Mouse (Mus musculus) forebrain, embryonic 16.5 days (tissue): Measurements from ENCODE around the gene Frmpd4. TPM values are rescaled to one million over a fixed set of nuclear protein-coding genes. Genes with fewer than 3 reads are reported as not detected.

Source experiments
- ATAC-seq: fragments of 200-750 bp; cut with Nextera tagmentation; 2 replicates; pipeline ENCODE4 v1.8.0; 2017; ENCODE audit warnings: mild to moderate bottlenecking, moderate library complexity
- H3K27ac ChIP-seq: fragments of 300-500 bp; sonication (generic); 2 replicates; pipeline ENCODE4 v1.5.1; 2014; ENCODE audit warnings: low read length, control low read depth
- H3K27me3 ChIP-seq: fragments of 300-500 bp; sonication (generic); replicated peaks from 2 replicates; pipeline ENCODE4 v1.6.1; 2014; ENCODE audit warnings: low read length; ENCODE audit not compliant: control insufficient read depth, insufficient read depth
- H3K36me3 ChIP-seq: fragments of 300-500 bp; sonication (generic); 2 replicates; pipeline ENCODE4 v1.6.1; 2014; ENCODE audit not compliant: control insufficient read depth, insufficient read depth
- H3K4me1 ChIP-seq: fragments of 300-500 bp; sonication (generic); replicated peaks from 2 replicates; pipeline ENCODE4 v1.6.1; 2014; ENCODE audit warnings: low read length; ENCODE audit not compliant: control insufficient read depth, insufficient read depth
- H3K4me2 ChIP-seq: fragments of 300-500 bp; sonication (generic); 2 replicates; pipeline ENCODE4 v1.6.1; 2014; ENCODE audit warnings: mild to moderate bottlenecking, low read length, control low read depth
- H3K4me3 ChIP-seq: fragments of 300-500 bp; sonication (generic); replicated peaks from 2 replicates; pipeline ENCODE4 v1.5.1; 2014; ENCODE audit warnings: mild to moderate bottlenecking, low read length, control low read depth
- H3K9ac ChIP-seq: fragments of 300-500 bp; sonication (generic); replicated peaks from 2 replicates; pipeline ENCODE4 v1.6.1; 2014; ENCODE audit warnings: low read depth, low read length, control low read depth
- H3K9me3 ChIP-seq: fragments of 300-500 bp; sonication (generic); 2 replicates; pipeline ENCODE4 v1.6.1; 2016; ENCODE audit warnings: low read length; ENCODE audit not compliant: control insufficient read depth
- WGBS: fragments of 180-500 bp; shearing (Covaris S2); extraction: QIAGEN DNeasy Blood & Tissue Kit; methylation state at CpG from one replicate; pipeline ENCODE4 v1.1.7; 2014; 5-methylcytosine and 5-hydroxymethylcytosine counted together
- polyA plus RNA-seq: library from polyadenylated mRNA; unstranded; fragments of >200 nt; fragmentation: Nextera tagmentation; extraction: Ambion mirVana; gene quantifications from 2 replicates; pipeline ENCODE4 v1.2.1, GENCODE M21; 2015

Gene Frmpd4
- polyA plus RNA-seq, 1 experiment from 2014 or later: 1.1 TPM

- WGBS: 69% methylated on average over 4 of the region's 4 CpGs
- ATAC-seq: no peak
- Histone ChIP-seq H3K9ac (no peak overlapping the region), H3K9me3 (no peaks in the 10 kb centered on the region), H3K4me2 (no peak overlapping the region), H3K4me3 (no peak overlapping the region), H3K36me3 (no peaks in the 10 kb centered on the region), H3K27ac (no peak overlapping the region), H3K27me3 (no peaks in the 10 kb centered on the region; the same call in 1 of the 2 replicates), H3K4me1 (no peaks in the 10 kb centered on the region)
These were observed 556.4 kb downstream of the Frmpd4 start for GRCm38 (mm10) chrX:168020574-168021145.

- H3K4me3 ChIP-seq: no peak overlapping the region
- peak; percentile 86 for ATAC-seq
- H3K9ac ChIP-seq: no peak overlapping the region
- H3K9me3 ChIP-seq: no peaks in the 10 kb centered on the region
- no peaks in the 10 kb centered on the region for H3K36me3 ChIP-seq
- no peaks in the 10 kb centered on the region for H3K4me1 ChIP-seq
- H3K27ac ChIP-seq: no peak overlapping the region
- no peak overlapping the region for H3K4me2 ChIP-seq
- no peaks in the 10 kb centered on the region; the same call in 1 of the 2 replicates for H3K27me3 ChIP-seq
- 50% methylated on average over 3 of the region's 3 CpGs for WGBS
These were observed 559.2 kb downstream of the Frmpd4 start for GRCm38 (mm10) chrX:168017792-168018191.

- Histone ChIP-seq H3K27ac (no peak overlapping the region), H3K4me3 (no peak overlapping the region), H3K9ac (no peak overlapping the region), H3K4me1 (no peaks in the 10 kb centered on the region), H3K4me2 (no peak overlapping the region), H3K27me3 (peaks cover 4% of the 10 kb centered on the region; the same call in 1 of the 2 replicates), H3K9me3 (no peaks in the 10 kb centered on the region), H3K36me3 (no peaks in the 10 kb centered on the region)
- no peak for ATAC-seq
These were observed 592.2 kb downstream of the Frmpd4 start for GRCm38 (mm10) chrX:167984835-167985234.

GRCm38 (mm10) chrX:167951207-167951606, 625.8 kb downstream of the Frmpd4 start:
- Histone ChIP-seq H3K9ac (no peak overlapping the region), H3K9me3 (no peaks in the 10 kb centered on the region), H3K4me1 (no peaks in the 10 kb centered on the region), H3K27me3 (no peaks in the 10 kb centered on the region), H3K4me2 (no peak overlapping the region), H3K27ac (no peak overlapping the region), H3K4me3 (no peak overlapping the region), H3K36me3 (no peaks in the 10 kb centered on the region)
- 79% methylated on average over 2 of the region's 2 CpGs for WGBS
- no peak for ATAC-seq

GRCm38 (mm10) chrX:167909483-167909882, 667.5 kb downstream of the Frmpd4 start:
- Histone ChIP-seq H3K27ac (no peak overlapping the region), H3K36me3 (no peaks in the 10 kb centered on the region), H3K9me3 (no peaks in the 10 kb centered on the region), H3K9ac (no peak overlapping the region), H3K4me2 (no peak overlapping the region), H3K4me3 (no peak overlapping the region), H3K27me3 (no peaks in the 10 kb centered on the region), H3K4me1 (no peaks in the 10 kb centered on the region)
- no peak for ATAC-seq

GRCm38 (mm10) chrX:167901046-167901445, 676.0 kb downstream of the Frmpd4 start:
- Histone ChIP-seq H3K4me3 (no peak overlapping the region), H3K36me3 (no peaks in the 10 kb centered on the region), H3K4me2 (no peak overlapping the region), H3K9ac (no peak overlapping the region), H3K27me3 (no peaks in the 10 kb centered on the region), H3K9me3 (no peaks in the 10 kb centered on the region), H3K27ac (no peak overlapping the region), H3K4me1 (no peaks in the 10 kb centered on the region)
- no peak for ATAC-seq
- WGBS: 84% methylated on average over 3 of the region's 3 CpGs

- H3K4me1 ChIP-seq: no peaks in the 10 kb centered on the region
- no peaks in the 10 kb centered on the region for H3K36me3 ChIP-seq
- H3K4me2 ChIP-seq: no peak overlapping the region
- no peaks in the 10 kb centered on the region; the same call in 1 of the 2 replicates for H3K27me3 ChIP-seq
- WGBS: 46% methylated on average over 5 of the region's 5 CpGs
- no peak for ATAC-seq
- no peak overlapping the region for H3K4me3 ChIP-seq
- H3K27ac ChIP-seq: no peak overlapping the region
- no peak overlapping the region for H3K9ac ChIP-seq
- no peaks in the 10 kb centered on the region for H3K9me3 ChIP-seq
These were observed 722.2 kb downstream of the Frmpd4 start for GRCm38 (mm10) chrX:167854821-167855220.

GRCm38 (mm10) chrX:167832543-167832942, 744.5 kb downstream of the Frmpd4 start:
- no peak overlapping the region for H3K4me2 ChIP-seq
- no peak overlapping the region for H3K27ac ChIP-seq
- no peaks in the 10 kb centered on the region; the same call in 1 of the 2 replicates for H3K27me3 ChIP-seq
- no peaks in the 10 kb centered on the region for H3K4me1 ChIP-seq
- H3K9ac ChIP-seq: no peak overlapping the region
- no peak overlapping the region for H3K4me3 ChIP-seq
- ATAC-seq: no peak
- WGBS: 45% methylated on average over 2 of the region's 2 CpGs
- H3K36me3 ChIP-seq: no peaks in the 10 kb centered on the region
- no peaks in the 10 kb centered on the region for H3K9me3 ChIP-seq

- Histone ChIP-seq H3K4me2 (no peak overlapping the region), H3K4me1 (no peaks in the 10 kb centered on the region), H3K9ac (no peak overlapping the region), H3K36me3 (no peaks in the 10 kb centered on the region), H3K9me3 (no peaks in the 10 kb centered on the region), H3K27ac (no peak overlapping the region), H3K27me3 (no peaks in the 10 kb centered on the region; the same call in 1 of the 2 replicates), H3K4me3 (no peak overlapping the region)
- no peak for ATAC-seq
These were observed 748.6 kb downstream of the Frmpd4 start for GRCm38 (mm10) chrX:167828456-167828855.

GRCm38 (mm10) chrX:167817363-167817762, 759.7 kb downstream of the Frmpd4 start:
- Histone ChIP-seq H3K4me2 (no peak overlapping the region), H3K4me1 (no peaks in the 10 kb centered on the region), H3K27ac (no peak overlapping the region), H3K4me3 (no peak overlapping the region), H3K36me3 (no peaks in the 10 kb centered on the region), H3K9me3 (no peaks in the 10 kb centered on the region), H3K27me3 (no peaks in the 10 kb centered on the region), H3K9ac (no peak overlapping the region)
- ATAC-seq: no peak
- WGBS: 39% methylated on average over 4 of the region's 4 CpGs
